Mouse (Mus musculus) hindbrain, embryonic 16.5 days (tissue): ENCODE measurements around the gene Tmem108. TPM values are rescaled to one million over a fixed set of nuclear protein-coding genes. Genes with fewer than 3 reads are reported as not detected.

Source experiments
- ATAC-seq: fragments of 200-750 bp; cut with Nextera tagmentation; 2 replicates; pipeline ENCODE4 v1.8.0; 2017; ENCODE audit warnings: moderate TSS enrichment, moderate library complexity
- H3K27ac ChIP-seq: fragments of 300-500 bp; sonication (generic); 2 replicates; pipeline ENCODE4 v1.5.1; 2014; ENCODE audit warnings: low read depth, mild to moderate bottlenecking, control low read depth, low read length, moderate library complexity
- H3K27me3 ChIP-seq: fragments of 300-500 bp; sonication (generic); replicated peaks from 2 replicates; pipeline ENCODE4 v1.6.1; 2014; ENCODE audit warnings: low read length; ENCODE audit not compliant: control insufficient read depth, insufficient read depth
- H3K36me3 ChIP-seq: fragments of 300-500 bp; sonication (generic); 2 replicates; pipeline ENCODE4 v1.6.1; 2014; ENCODE audit warnings: mild to moderate bottlenecking, low read length, moderate library complexity, mixed read lengths; ENCODE audit not compliant: control insufficient read depth, insufficient read depth
- H3K4me1 ChIP-seq: fragments of 300-500 bp; sonication (generic); 2 replicates; pipeline ENCODE4 v1.6.1; 2014; ENCODE audit warnings: low read depth, low read length; ENCODE audit not compliant: control insufficient read depth, insufficient read depth
- H3K4me2 ChIP-seq: fragments of 300-500 bp; sonication (generic); 2 replicates; pipeline ENCODE4 v1.6.1; 2014; ENCODE audit warnings: mild to moderate bottlenecking, low read length, control low read depth, moderate library complexity
- H3K4me3 ChIP-seq: fragments of 300-500 bp; sonication (generic); 2 replicates; pipeline ENCODE4 v1.5.1; 2014; ENCODE audit warnings: mild to moderate bottlenecking, low read length, control low read depth, moderate library complexity
- H3K9ac ChIP-seq: fragments of 300-500 bp; sonication (generic); 2 replicates; pipeline ENCODE4 v1.6.1; 2014; ENCODE audit warnings: low read depth, mild to moderate bottlenecking, control low read depth, low read length, moderate library complexity
- H3K9me3 ChIP-seq: fragments of 300-500 bp; sonication (generic); 2 replicates; pipeline ENCODE4 v1.6.1; 2014; ENCODE audit warnings: mild to moderate bottlenecking, low read length, moderate library complexity; ENCODE audit not compliant: control insufficient read depth
- WGBS: fragments of 180-500 bp; shearing (Covaris S2); extraction: QIAGEN DNeasy Blood & Tissue Kit; methylation state at CpG from one replicate; pipeline ENCODE4 v1.1.7; 2014; 5-methylcytosine and 5-hydroxymethylcytosine counted together
- polyA plus RNA-seq: library from polyadenylated mRNA; unstranded; fragments of >200 nt; fragmentation: Nextera tagmentation; extraction: Ambion mirVana; gene quantifications from 2 replicates; pipeline ENCODE4 v1.2.1, GENCODE M21; 2015

The Tmem108 gene
- polyA plus RNA-seq, 1 experiment from 2014 or later: 29.3 TPM

GRCm38 (mm10) chr9:103443121-103443823, 318.4 kb downstream of the Tmem108 start:
- no peaks in the 10 kb centered on the region for H3K36me3 ChIP-seq
- H3K4me1 ChIP-seq: peaks cover 12% of the 10 kb centered on the region
- peak overlapping the region; percentile 8 for H3K4me2 ChIP-seq
- H3K9me3 ChIP-seq: no peaks in the 10 kb centered on the region
- H3K27ac ChIP-seq: peak overlapping the region; percentile 46
- no peak overlapping the region for H3K4me3 ChIP-seq
- WGBS: 17% methylated on average over 13 of the region's 13 CpGs
- ATAC-seq: peak; percentile 74
- H3K9ac ChIP-seq: no peak overlapping the region
- H3K27me3 ChIP-seq: no peaks in the 10 kb centered on the region

GRCm38 (mm10) chr9:103440597-103440996, 321.0 kb downstream of the Tmem108 start:
- 55% methylated on average over 3 of the region's 3 CpGs for WGBS
- no peak overlapping the region for H3K4me3 ChIP-seq
- no peak overlapping the region for H3K9ac ChIP-seq
- H3K27me3 ChIP-seq: no peaks in the 10 kb centered on the region
- H3K4me1 ChIP-seq: peaks cover 12% of the 10 kb centered on the region
- no peak overlapping the region for H3K27ac ChIP-seq
- H3K9me3 ChIP-seq: no peaks in the 10 kb centered on the region
- no peaks in the 10 kb centered on the region for H3K36me3 ChIP-seq
- no peak overlapping the region for H3K4me2 ChIP-seq
- ATAC-seq: no peak

- H3K4me3 ChIP-seq: no peak overlapping the region
- no peaks in the 10 kb centered on the region for H3K36me3 ChIP-seq
- H3K27me3 ChIP-seq: no peaks in the 10 kb centered on the region
- H3K4me2 ChIP-seq: no peak overlapping the region
- no peaks in the 10 kb centered on the region for H3K9me3 ChIP-seq
- H3K4me1 ChIP-seq: peaks cover 5% of the 10 kb centered on the region
- no peak overlapping the region for H3K27ac ChIP-seq
- 62% methylated on average over 5 of the region's 5 CpGs for WGBS
- no peak overlapping the region for H3K9ac ChIP-seq
- no peak for ATAC-seq
These were observed 324.5 kb downstream of the Tmem108 start for GRCm38 (mm10) chr9:103437104-103437503.

- H3K4me2 ChIP-seq: no peak overlapping the region
- no peak overlapping the region for H3K9ac ChIP-seq
- ATAC-seq: no peak
- H3K36me3 ChIP-seq: no peaks in the 10 kb centered on the region
- H3K4me1 ChIP-seq: peaks cover 8% of the 10 kb centered on the region
- 61% methylated on average over 4 of the region's 4 CpGs for WGBS
- H3K9me3 ChIP-seq: no peaks in the 10 kb centered on the region
- no peak overlapping the region for H3K27ac ChIP-seq
- no peaks in the 10 kb centered on the region for H3K27me3 ChIP-seq
- H3K4me3 ChIP-seq: no peak overlapping the region
These were observed 327.5 kb downstream of the Tmem108 start for GRCm38 (mm10) chr9:103434116-103434515.

Other genes with a start within 250 kb of the Tmem108 start
- gene Nphp3, start 240.7 kb upstream of the Tmem108 start, polyA plus RNA-seq: 4.4 and 5.6 TPM in 2 replicates